Mouse (Mus musculus): ENCODE data around the gene Nrgn.

DNA sequence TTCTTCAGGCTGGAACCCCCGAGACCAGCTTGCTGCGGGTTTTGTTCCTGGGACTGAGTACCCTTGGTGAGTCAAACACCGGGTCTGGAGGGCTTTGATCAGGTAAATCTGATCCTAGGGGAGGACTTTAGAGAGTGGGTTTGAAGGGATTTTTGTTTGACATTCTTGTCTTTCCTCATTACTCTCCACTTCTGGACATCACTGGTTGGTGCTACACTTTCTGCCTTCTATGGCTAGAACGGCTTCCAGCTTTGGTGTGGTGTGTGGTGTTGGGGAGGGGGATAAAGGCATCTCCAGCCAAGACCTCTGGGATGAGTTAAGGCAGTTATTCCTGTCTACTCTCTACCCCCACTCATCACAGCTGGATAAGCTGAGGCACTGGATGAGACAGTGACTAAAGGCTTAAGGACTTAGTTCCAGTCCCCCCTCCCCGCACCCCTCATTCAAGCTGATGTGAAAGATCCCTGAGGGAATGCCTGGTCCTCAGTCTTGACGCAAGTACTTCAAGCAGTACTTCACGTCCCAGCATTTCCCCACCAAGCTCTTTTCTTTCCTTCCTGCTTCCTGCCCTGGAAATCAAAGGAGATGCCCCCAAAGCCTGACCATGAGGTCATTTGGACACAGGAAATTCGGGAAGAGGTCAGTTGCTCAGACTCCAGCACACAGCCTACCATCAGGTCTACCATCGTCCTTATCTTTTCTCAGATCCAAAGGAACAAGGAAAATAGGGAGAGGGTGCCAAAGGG is 24.3 kb downstream of the Nrgn start:
- TF ChIP-seq SIN3A (IDR thresholded peaks at IDR 0.05; ENCODE audit: low read length): no peak
- no peak for TF ChIP-seq TBP (IDR thresholded peaks at IDR 0.05; ENCODE audit: low read depth, low read length)
- TF ChIP-seq GATA1 (IDR thresholded peaks at IDR 0.05; ENCODE audit: low read depth, low read length): no peak
- TF ChIP-seq RAD21 (IDR thresholded peaks at IDR 0.05; ENCODE audit: low read depth, low read length): no peak
- TF ChIP-seq POLR2A (IDR thresholded peaks at IDR 0.05; ENCODE audit: control insufficient read depth in 1 of 2, insufficient read depth in 1 of 2, low read depth in 1 of 2, low read length in 2 of 2, poor library complexity in 1 of 2): no peak
